Mouse (Mus musculus): ENCODE results near the gene Cacnb2. TPM values are rescaled to one million over a fixed set of nuclear protein-coding genes. Genes with fewer than 3 reads are reported as not detected.

The Cacnb2 gene
- total and polyA plus RNA-seq, 3 experiments = 16.2 to 42.5 (median 29.5) TPM

- no peak for DNase-seq
Measured at GRCm38 (mm10) chr2:14984029-14984428, 381.1 kb downstream of the Cacnb2 start.

GRCm38 (mm10) chr2:14988451-14988850 lies 385.6 kb downstream of the Cacnb2 start:
- no peak for DNase-seq

- no peak for DNase-seq
Measured at GRCm38 (mm10) chr2:14989350-14989749, 386.5 kb downstream of the Cacnb2 start.

GRCm38 (mm10) chr2:14992531-14992930 lies 389.6 kb downstream of the Cacnb2 start:
- no peak for DNase-seq

GRCm38 (mm10) chr2:14996036-14996435 lies 393.1 kb downstream of the Cacnb2 start:
- DNase-seq = no peak

- DNase-seq = no peak
Measured at GRCm38 (mm10) chr2:14997836-14998235, 394.9 kb downstream of the Cacnb2 start.

GRCm38 (mm10) chr2:15007531-15007930 lies 404.6 kb downstream of the Cacnb2 start:
- no peak for DNase-seq

GRCm38 (mm10) chr2:15008072-15008471 lies 405.2 kb downstream of the Cacnb2 start:
- DNase-seq = no peak

- no peak for DNase-seq
Measured at GRCm38 (mm10) chr2:15026817-15027216, 423.9 kb downstream of the Cacnb2 start.

- no peak for DNase-seq
Measured at GRCm38 (mm10) chr2:15027816-15028215, 424.9 kb downstream of the Cacnb2 start.

Other genes with a start within 250 kb of the Cacnb2 start
- gene Slc39a12, start 214.8 kb upstream of the Cacnb2 start, total RNA-seq (2021) = under 1 TPM; 0.14 to 0.17 TPM
- not detected in 2 replicates for gene Slc39a12, start 214.8 kb upstream of the Cacnb2 start, polyA plus RNA-seq (2012; rRNA removed)

Data from adrenal gland, adult 2 months (tissue).